Mouse (Mus musculus) E14TG2a.4 (cell line): ENCODE measurements around the gene Iscu.

Experiments used
- CTCF ChIP-seq: conservative IDR thresholded peaks from 2 replicates; pipeline ENCODE4 v1.5.1; 2014; ENCODE audit warnings: low read length
- NANOG ChIP-seq: IDR thresholded peaks from 2 replicates; pipeline ENCODE4 v1.6.1; 2014; ENCODE audit warnings: borderline replicate concordance, low read length, mixed read lengths
- POU5F1 ChIP-seq: IDR thresholded peaks from 2 replicates; pipeline ENCODE4 v1.6.1; 2014; ENCODE audit warnings: low read length, borderline replicate concordance

DNA sequence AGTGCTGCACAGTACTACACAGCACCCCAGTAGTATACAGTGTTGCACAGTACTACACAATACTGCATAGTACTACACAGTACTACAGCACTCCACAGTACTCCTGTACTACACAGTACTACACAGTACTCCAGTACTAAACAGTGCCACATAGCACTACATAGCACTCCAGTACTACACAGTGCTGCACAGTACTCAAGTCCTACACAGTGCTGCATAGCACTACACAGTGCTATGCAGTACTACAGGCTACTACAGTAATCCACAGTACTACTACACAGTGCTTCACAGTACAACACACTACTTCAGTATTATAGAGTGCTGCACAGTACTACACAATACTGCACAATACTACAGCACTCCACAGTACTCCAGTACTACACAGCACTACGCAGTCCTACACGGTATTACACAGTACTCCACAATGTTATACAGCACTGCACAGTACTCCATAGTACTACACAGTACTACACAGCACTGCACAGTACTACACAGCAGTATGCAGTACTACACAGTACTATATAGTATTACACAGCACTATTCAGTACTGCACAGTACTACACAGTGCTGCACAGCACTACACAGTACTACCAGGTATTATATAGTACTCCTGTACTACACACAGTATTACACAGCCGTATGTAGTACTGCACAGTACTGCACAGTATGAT is 7.7 kb downstream of the Iscu start:
- TF ChIP-seq CTCF (no peak), POU5F1 (no peak), NANOG (no peak)
